Mouse (Mus musculus): Measurements from ENCODE around the gene Hsf4. TPM values are rescaled to one million over a fixed set of nuclear protein-coding genes. Genes with fewer than 3 reads are reported as not detected.

Gene Hsf4
- polyA plus RNA-seq, 1 experiment from 2014 or later, result 0.79 TPM

GRCm38 (mm10) chr8:105313622-105314402, 44.2 kb downstream of the Hsf4 start:
- no peak overlapping the region for H3K4me2 ChIP-seq (replicated peaks)
- no peaks in the 10 kb centered on the region for H3K4me1 ChIP-seq (replicated peaks; ENCODE audit: control insufficient read depth, insufficient read depth, low read length)
- H3K4me3 ChIP-seq (replicated peaks; ENCODE audit: low read length), result no peak overlapping the region
- H3K9ac ChIP-seq, result no peak overlapping the region
- DNase-seq (ENCODE audit: low spot score) (no peak), ATAC-seq (ENCODE audit: low FRiP score) (no peak)
- H3K9me3 ChIP-seq (ENCODE audit: control insufficient read depth, low read length), result no peaks in the 10 kb centered on the region
- no peak overlapping the region for H3K27ac ChIP-seq
- H3K27me3 ChIP-seq (ENCODE audit: control insufficient read depth, insufficient read depth, low read length), result no peaks in the 10 kb centered on the region
- peaks cover 96% of the 10 kb centered on the region for H3K36me3 ChIP-seq (replicated peaks; ENCODE audit: control insufficient read depth, insufficient read depth)
- WGBS, result 87% methylated on average over 9 of the region's 9 CpGs

- H3K9me3 ChIP-seq (ENCODE audit: control insufficient read depth, low read length), result no peaks in the 10 kb centered on the region
- H3K4me3 ChIP-seq (replicated peaks; ENCODE audit: low read length), result no peak overlapping the region
- no peaks in the 10 kb centered on the region for H3K27me3 ChIP-seq (ENCODE audit: control insufficient read depth, insufficient read depth, low read length)
- no peak overlapping the region for H3K9ac ChIP-seq
- ATAC-seq (ENCODE audit: low FRiP score), result 0 out of 2 replicates have a peak, but pooled peaks have one; percentile 13
- H3K4me2 ChIP-seq (replicated peaks), result no peak overlapping the region
- H3K4me1 ChIP-seq (replicated peaks; ENCODE audit: control insufficient read depth, insufficient read depth, low read length), result no peaks in the 10 kb centered on the region
- no peak overlapping the region for H3K27ac ChIP-seq
- H3K36me3 ChIP-seq (replicated peaks; ENCODE audit: control insufficient read depth, insufficient read depth), result peaks cover 95% of the 10 kb centered on the region
- WGBS, result 92% methylated on average over 18 of the region's 18 CpGs
- no peak for DNase-seq (ENCODE audit: low spot score)
Observed at GRCm38 (mm10) chr8:105315073-105315769, 45.6 kb downstream of the Hsf4 start.

GRCm38 (mm10) chr8:105317941-105318340, 48.3 kb downstream of the Hsf4 start:
- DNase-seq (ENCODE audit: low spot score) (no peak), ATAC-seq (ENCODE audit: low FRiP score) (no peak)
- no peak overlapping the region for H3K27ac ChIP-seq
- H3K9ac ChIP-seq, result 0 out of 2 replicates have a peak overlapping the region, but pooled peaks have one; percentile 8
- H3K4me3 ChIP-seq (replicated peaks; ENCODE audit: low read length), result no peak overlapping the region
- peaks cover 86% of the 10 kb centered on the region for H3K36me3 ChIP-seq (replicated peaks; ENCODE audit: control insufficient read depth, insufficient read depth)
- H3K4me1 ChIP-seq (replicated peaks; ENCODE audit: control insufficient read depth, insufficient read depth, low read length), result no peaks in the 10 kb centered on the region
- no peak overlapping the region for H3K4me2 ChIP-seq (replicated peaks)
- WGBS, result 81% methylated on average over 4 of the region's 4 CpGs
- no peaks in the 10 kb centered on the region for H3K9me3 ChIP-seq (ENCODE audit: control insufficient read depth, low read length)
- no peaks in the 10 kb centered on the region for H3K27me3 ChIP-seq (ENCODE audit: control insufficient read depth, insufficient read depth, low read length)

GRCm38 (mm10) chr8:105318662-105319190, 49.1 kb downstream of the Hsf4 start:
- Histone ChIP-seq H3K9ac (no peak overlapping the region), H3K9me3 (ENCODE audit: control insufficient read depth, low read length) (no peaks in the 10 kb centered on the region), H3K4me1 (replicated peaks; ENCODE audit: control insufficient read depth, insufficient read depth, low read length) (no peaks in the 10 kb centered on the region), H3K27me3 (ENCODE audit: control insufficient read depth, insufficient read depth, low read length) (no peaks in the 10 kb centered on the region), H3K4me2 (replicated peaks) (no peak overlapping the region), H3K36me3 (replicated peaks; ENCODE audit: control insufficient read depth, insufficient read depth) (peaks cover 83% of the 10 kb centered on the region), H3K4me3 (replicated peaks; ENCODE audit: low read length) (no peak overlapping the region), H3K27ac (no peak overlapping the region)
- no peak for ATAC-seq (ENCODE audit: low FRiP score)
- WGBS, result 84% methylated on average over 11 of the region's 11 CpGs
- DNase-seq (ENCODE audit: low spot score), result no peak

GRCm38 (mm10) chr8:105323183-105323582, 53.6 kb downstream of the Hsf4 start:
- Histone ChIP-seq H3K27me3 (ENCODE audit: control insufficient read depth, insufficient read depth, low read length) (no peaks in the 10 kb centered on the region), H3K4me3 (replicated peaks; ENCODE audit: low read length) (no peak overlapping the region), H3K4me2 (replicated peaks) (no peak overlapping the region), H3K9ac (no peak overlapping the region), H3K27ac (no peak overlapping the region), H3K36me3 (replicated peaks; ENCODE audit: control insufficient read depth, insufficient read depth) (peaks cover 43% of the 10 kb centered on the region), H3K4me1 (replicated peaks; ENCODE audit: control insufficient read depth, insufficient read depth, low read length) (peaks cover 19% of the 10 kb centered on the region), H3K9me3 (ENCODE audit: control insufficient read depth, low read length) (no peaks in the 10 kb centered on the region)
- 96% methylated on average over 4 of the region's 4 CpGs for WGBS
- DNase-seq (ENCODE audit: low spot score), result no peak
- ATAC-seq (ENCODE audit: low FRiP score), result no peak

MicroRNAs within 50 kb of the gene (microRNA counts, 519-probe panel; counts per million panel counts)
- 4,013 counts per million, percentile 28 among the panel's probes with 10 or more counts for microRNA mmu-miR-328

Small RNA genes within 50 kb of the gene (microRNA-seq; reads per million reads assigned to microRNA genes)
- gene Gm27320, result not detected
- gene Mir328, result 351 reads per million, percentile 67 among the genes with 10 or more reads in this experiment

Other genes starting within 250 kb of the Hsf4 start
- gene Ces3a, start 221.2 kb upstream of the Hsf4 start, polyA plus RNA-seq (2014; fragmentation: Nextera tagmentation; extraction: Ambion mirVana), result not detected in 2 replicates
- gene Ces3b, start 186.0 kb upstream of the Hsf4 start, polyA plus RNA-seq (2014; fragmentation: Nextera tagmentation; extraction: Ambion mirVana), result not detected in 2 replicates
- gene Ces4a, start 138.0 kb upstream of the Hsf4 start, polyA plus RNA-seq (2014; fragmentation: Nextera tagmentation; extraction: Ambion mirVana), result 0.08 TPM in 1 of 2 replicates, not detected in the other
- gene Cbfb, start 99.1 kb upstream of the Hsf4 start, polyA plus RNA-seq (2014; fragmentation: Nextera tagmentation; extraction: Ambion mirVana), result 34.1 and 41.7 TPM in 2 replicates
- gene D230025D16Rik, start 44.7 kb upstream of the Hsf4 start, polyA plus RNA-seq (2014; fragmentation: Nextera tagmentation; extraction: Ambion mirVana), result 33.1 and 38.1 TPM in 2 replicates
- gene B3gnt9, start 14.6 kb upstream of the Hsf4 start, polyA plus RNA-seq (2014; fragmentation: Nextera tagmentation; extraction: Ambion mirVana), result 8.7 and 11.5 TPM in 2 replicates
- gene Tradd, start 5.2 kb upstream of the Hsf4 start, polyA plus RNA-seq (2014; fragmentation: Nextera tagmentation; extraction: Ambion mirVana), result 15.2 and 17.4 TPM in 2 replicates
- 1.2 and 2.0 TPM in 2 replicates for gene Fbxl8, start 5.2 kb upstream of the Hsf4 start, polyA plus RNA-seq (2014; fragmentation: Nextera tagmentation; extraction: Ambion mirVana)
- 4.0 and 4.3 TPM in 2 replicates for gene Nol3, start 6.3 kb downstream of the Hsf4 start, polyA plus RNA-seq (2014; fragmentation: Nextera tagmentation; extraction: Ambion mirVana)
- 101 and 120 TPM in 2 replicates for gene 4931428F04Rik, start 20.1 kb downstream of the Hsf4 start, polyA plus RNA-seq (2014; fragmentation: Nextera tagmentation; extraction: Ambion mirVana)
- 9.5 and 12.2 TPM in 2 replicates for gene Exoc3l, start 26.3 kb downstream of the Hsf4 start, polyA plus RNA-seq (2014; fragmentation: Nextera tagmentation; extraction: Ambion mirVana)
- 43.5 and 48.2 TPM in 2 replicates for gene E2f4, start 27.9 kb downstream of the Hsf4 start, polyA plus RNA-seq (2014; fragmentation: Nextera tagmentation; extraction: Ambion mirVana)
- gene Elmo3, start 35.8 kb downstream of the Hsf4 start, polyA plus RNA-seq (2014; fragmentation: Nextera tagmentation; extraction: Ambion mirVana), result 1.1 and 1.6 TPM in 2 replicates
- 0.46 and 0.92 TPM in 2 replicates for gene Lrrc29, start 56.5 kb downstream of the Hsf4 start, polyA plus RNA-seq (2014; fragmentation: Nextera tagmentation; extraction: Ambion mirVana)
- 141 and 147 TPM in 2 replicates for gene Tmem208, start 56.6 kb downstream of the Hsf4 start, polyA plus RNA-seq (2014; fragmentation: Nextera tagmentation; extraction: Ambion mirVana)
- 0.58 and 0.70 TPM in 2 replicates for gene Fhod1, start 78.2 kb downstream of the Hsf4 start, polyA plus RNA-seq (2014; fragmentation: Nextera tagmentation; extraction: Ambion mirVana)
- gene Slc9a5, start 79.0 kb downstream of the Hsf4 start, polyA plus RNA-seq (2014; fragmentation: Nextera tagmentation; extraction: Ambion mirVana), result 11.4 and 12.1 TPM in 2 replicates
- gene Plekhg4, start 103.5 kb downstream of the Hsf4 start, polyA plus RNA-seq (2014; fragmentation: Nextera tagmentation; extraction: Ambion mirVana), result 1.8 and 2.6 TPM in 2 replicates
- gene Kctd19, start 143.7 kb downstream of the Hsf4 start, polyA plus RNA-seq (2014; fragmentation: Nextera tagmentation; extraction: Ambion mirVana), result 0.10 TPM in 1 of 2 replicates, not detected in the other
- gene Lrrc36, start 143.8 kb downstream of the Hsf4 start, polyA plus RNA-seq (2014; fragmentation: Nextera tagmentation; extraction: Ambion mirVana), result 0.44 and 0.78 TPM in 2 replicates
- gene Tppp3, start 201.7 kb downstream of the Hsf4 start, polyA plus RNA-seq (2014; fragmentation: Nextera tagmentation; extraction: Ambion mirVana), result 204 and 207 TPM in 2 replicates
- 32.7 and 33.1 TPM in 2 replicates for gene Zdhhc1, start 227.1 kb downstream of the Hsf4 start, polyA plus RNA-seq (2014; fragmentation: Nextera tagmentation; extraction: Ambion mirVana)
- gene Hsd11b2, start 249.0 kb downstream of the Hsf4 start, polyA plus RNA-seq (2014; fragmentation: Nextera tagmentation; extraction: Ambion mirVana), result 6.1 and 7.0 TPM in 2 replicates